Mouse (Mus musculus): ENCODE results near the gene Ccr8.

Gene Ccr8

DNA sequence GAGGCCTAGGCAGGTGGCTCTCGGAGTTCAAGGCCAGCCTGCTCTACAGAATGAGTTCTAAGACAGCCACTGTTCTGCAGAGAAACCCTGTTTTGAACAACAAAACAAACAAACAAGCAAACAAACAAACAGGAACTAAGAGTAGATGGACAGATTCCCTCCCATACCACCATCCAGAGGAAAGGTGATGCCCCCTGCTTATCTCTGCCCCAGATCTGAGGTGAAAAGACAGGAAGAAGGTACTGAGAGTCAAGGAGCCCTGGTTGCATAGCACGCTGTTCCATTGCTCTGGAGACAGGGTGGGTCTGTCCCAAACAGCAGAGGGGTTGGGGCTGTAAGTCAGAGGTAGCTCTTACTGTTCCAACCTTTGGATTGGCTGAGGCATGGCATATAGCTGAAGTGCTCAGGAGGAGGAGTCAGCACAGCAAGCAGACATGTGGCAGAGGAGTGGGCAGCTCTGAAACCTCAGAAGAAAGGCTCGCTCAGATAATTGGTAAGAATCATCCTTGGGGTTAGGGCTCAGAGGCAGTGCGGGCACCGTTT, at the start of gene Ccr8:
Ccr8 (plus strand) TSS at position 419 of the 543 bp plus-strand sequence.
- no peak for DNase-seq (ENCODE audit: low spot score)

DNA sequence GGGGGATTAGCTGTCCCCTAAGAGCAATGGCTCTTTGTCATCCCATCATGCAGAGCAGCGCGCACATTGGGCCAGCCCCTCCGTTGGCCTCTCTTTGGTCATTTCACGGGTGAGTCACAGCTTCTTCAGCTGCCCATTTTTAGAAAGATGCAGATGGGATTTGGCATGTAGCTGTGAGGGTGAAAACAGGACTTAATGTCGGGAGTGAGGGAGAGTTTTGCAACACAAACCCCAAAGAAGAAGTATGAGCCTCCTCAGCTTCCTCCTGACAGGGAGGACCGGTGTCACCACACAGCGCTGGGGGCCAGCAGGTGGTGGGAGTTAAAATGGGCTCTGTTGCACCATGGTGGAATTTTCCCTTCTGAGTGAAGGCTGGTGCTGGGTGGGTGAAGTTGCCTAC, 48.8 kb upstream of the Ccr8 start:
- no peak for DNase-seq (ENCODE audit: low spot score)

DNA sequence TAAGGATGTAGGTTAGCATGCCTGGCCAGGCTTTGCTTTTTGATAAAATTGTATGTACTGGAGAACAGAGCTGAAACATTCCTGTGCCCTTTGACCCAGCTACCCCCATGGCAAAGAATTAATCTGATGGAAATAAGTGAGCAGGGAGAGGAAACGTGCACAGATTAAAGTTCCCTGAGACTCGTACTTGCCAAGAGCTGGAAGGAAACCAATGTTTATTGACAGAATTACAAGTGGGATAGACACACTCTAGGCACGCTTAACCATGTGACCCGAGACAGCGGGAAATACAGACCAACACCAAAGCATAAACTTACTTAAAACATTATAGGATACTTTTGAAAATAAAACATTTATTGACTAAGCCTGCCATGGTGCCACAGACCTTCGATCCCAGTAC, 43.4 kb upstream of the Ccr8 start:
- no peak for DNase-seq (ENCODE audit: low spot score)

DNA sequence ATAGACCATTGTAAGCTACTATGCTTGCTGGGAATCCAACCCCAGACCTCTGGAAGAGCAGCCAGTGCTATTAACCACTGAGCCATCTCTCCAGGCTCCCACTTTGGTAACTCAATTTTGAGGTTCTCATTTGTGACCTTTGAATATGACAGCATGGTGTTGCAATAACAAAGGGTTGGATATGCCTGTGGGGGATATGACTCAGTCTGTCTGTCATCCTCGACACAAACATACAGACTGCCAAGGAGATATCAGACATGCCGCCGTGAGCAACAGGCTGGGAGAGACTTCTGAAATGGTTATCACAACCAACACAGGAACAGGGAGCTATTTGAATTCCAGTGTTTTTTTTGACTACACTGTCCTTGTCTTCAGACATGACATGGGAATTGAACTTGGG, 42.5 kb upstream of the Ccr8 start:
- no peak for DNase-seq (ENCODE audit: low spot score)

GRCm38 (mm10) chr9:120054545-120055277, 37.2 kb upstream of the Ccr8 start:
- no peak for DNase-seq (ENCODE audit: low spot score)

GRCm38 (mm10) chr9:120056201-120056600, 35.7 kb upstream of the Ccr8 start:
- DNase-seq (ENCODE audit: low spot score) = no peak

- no peak for DNase-seq (ENCODE audit: low spot score)
Observed at GRCm38 (mm10) chr9:120058730-120059129, 33.2 kb upstream of the Ccr8 start.

GRCm38 (mm10) chr9:120064317-120064716, 27.6 kb upstream of the Ccr8 start:
- no peak for DNase-seq (ENCODE audit: low spot score)

GRCm38 (mm10) chr9:120067609-120068008, 24.3 kb upstream of the Ccr8 start:
- DNase-seq (ENCODE audit: low spot score) = no peak

- no peak for DNase-seq (ENCODE audit: low spot score)
Observed at GRCm38 (mm10) chr9:120068047-120068446, 23.9 kb upstream of the Ccr8 start.

- no peak for DNase-seq (ENCODE audit: low spot score)
Observed at GRCm38 (mm10) chr9:120069779-120070178, 22.1 kb upstream of the Ccr8 start, which contains the start of gene Cx3cr1. Gene Cx3cr1, minus strand, starts transcription at chr9:120069879.

- DNase-seq (ENCODE audit: low spot score) = no peak
Observed at GRCm38 (mm10) chr9:120071251-120071650, 20.7 kb upstream of the Ccr8 start.

- DNase-seq (ENCODE audit: low spot score) = peak; percentile 86
Observed at GRCm38 (mm10) chr9:120073169-120073568, 18.7 kb upstream of the Ccr8 start.

- DNase-seq (ENCODE audit: low spot score) = no peak
Observed at GRCm38 (mm10) chr9:120074516-120074915, 17.4 kb upstream of the Ccr8 start.

- no peak for DNase-seq (ENCODE audit: low spot score)
Observed at GRCm38 (mm10) chr9:120078241-120078640, 13.7 kb upstream of the Ccr8 start.

DNA sequence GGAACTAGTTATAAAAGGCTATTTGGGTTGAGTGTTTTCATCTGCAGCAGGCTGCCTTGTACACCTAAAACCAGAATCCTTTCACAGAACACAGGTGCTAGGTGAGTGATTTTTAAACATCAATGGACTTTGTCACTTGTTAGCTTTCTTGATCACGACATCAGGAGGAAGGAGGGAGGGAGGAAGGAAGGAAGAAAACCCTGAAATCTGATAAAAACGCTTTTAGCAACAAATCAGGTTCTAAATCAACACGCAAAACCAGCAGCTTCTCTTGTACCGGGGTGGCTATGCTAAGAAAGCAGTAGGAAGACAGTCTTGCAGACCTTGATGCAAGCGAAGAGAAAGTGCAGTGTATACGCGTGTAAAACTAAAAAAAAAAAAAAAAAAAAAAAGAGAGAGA, 12.0 kb upstream of the Ccr8 start:
- DNase-seq (ENCODE audit: low spot score) = no peak

GRCm38 (mm10) chr9:120080546-120081108, 11.3 kb upstream of the Ccr8 start:
- no peak for DNase-seq (ENCODE audit: low spot score)

- no peak for DNase-seq (ENCODE audit: low spot score)
Observed at GRCm38 (mm10) chr9:120081247-120081646, 10.7 kb upstream of the Ccr8 start.

GRCm38 (mm10) chr9:120081967-120082366, 9.9 kb upstream of the Ccr8 start:
- DNase-seq (ENCODE audit: low spot score) = no peak

DNA sequence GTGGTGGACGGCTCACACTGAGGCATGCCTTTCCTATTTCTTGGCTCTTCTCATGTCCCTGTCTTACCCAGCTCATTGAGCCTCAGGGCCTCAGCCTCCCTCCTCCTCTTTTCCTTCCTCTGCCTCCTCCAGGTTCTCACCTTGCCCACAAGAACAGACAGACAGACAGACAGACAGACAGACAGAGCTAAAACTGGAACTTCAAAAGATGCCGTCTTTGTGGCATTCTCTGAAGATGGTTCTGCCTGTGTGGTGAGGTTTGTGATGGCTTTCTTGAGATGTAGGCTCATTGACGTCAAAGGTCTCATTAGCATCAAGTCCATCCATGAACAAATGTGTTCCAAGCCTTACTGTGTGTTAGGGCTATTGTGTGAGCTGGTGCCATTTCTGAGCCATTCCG, 9.2 kb upstream of the Ccr8 start:
- DNase-seq (ENCODE audit: low spot score) = no peak

DNA sequence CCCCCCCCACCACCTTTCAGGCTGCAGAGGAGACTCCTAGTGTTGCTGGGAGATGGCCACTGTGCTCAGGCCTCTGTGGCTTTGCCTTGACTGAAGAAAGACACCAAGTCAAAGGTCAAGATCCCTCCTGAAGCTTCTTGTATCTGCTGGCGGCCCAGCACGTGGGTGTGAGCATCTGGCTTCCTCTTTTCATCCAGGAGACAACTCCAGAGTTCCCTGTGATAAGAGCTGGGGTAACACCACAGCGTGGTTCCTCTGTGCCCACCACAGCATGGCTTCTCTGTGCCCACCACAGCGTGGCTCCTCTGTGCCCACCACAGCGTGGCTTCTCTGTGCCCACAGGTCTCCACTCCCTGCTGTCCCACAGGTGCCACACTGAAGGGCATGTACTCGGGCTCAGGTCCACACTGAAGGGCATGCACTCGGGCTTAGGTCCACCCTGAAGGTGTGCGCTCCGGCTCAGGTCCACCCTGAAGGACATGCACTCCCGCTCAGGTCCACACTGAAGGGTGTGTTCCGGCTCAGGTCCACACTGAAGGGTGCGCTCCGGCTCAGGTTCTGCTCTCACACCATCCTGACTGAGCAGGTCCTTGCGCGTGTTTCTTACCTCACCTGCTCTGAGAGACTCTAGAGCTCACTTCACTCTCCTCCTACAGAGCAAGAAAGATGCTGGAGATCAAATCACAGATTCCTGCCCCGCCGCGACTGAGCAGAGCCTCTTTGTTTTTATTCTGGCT, 8.6 kb upstream of the Ccr8 start:
- no peak for DNase-seq (ENCODE audit: low spot score)

- no peak for DNase-seq (ENCODE audit: low spot score)
Observed at GRCm38 (mm10) chr9:120084406-120084805, 7.5 kb upstream of the Ccr8 start.

DNA sequence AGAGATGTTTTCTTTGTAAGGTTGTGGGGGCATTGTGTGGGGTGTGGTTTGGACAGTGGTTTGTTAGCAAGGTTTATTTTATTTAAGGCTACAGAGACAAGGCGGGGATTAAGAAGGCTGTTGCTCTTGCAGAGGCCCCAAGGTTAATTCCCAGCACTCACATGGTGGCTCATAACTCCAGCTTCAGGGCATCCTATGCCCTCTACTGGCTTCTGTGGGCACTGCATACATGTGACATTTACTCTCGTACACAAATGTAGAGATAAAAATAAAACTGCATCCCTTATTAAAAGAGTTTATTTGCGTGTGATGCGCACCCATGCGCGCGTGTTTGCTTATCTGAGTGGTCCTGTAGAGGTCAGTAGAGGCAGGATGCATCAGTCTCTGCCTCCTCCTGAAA, 2.8 kb upstream of the Ccr8 start:
- DNase-seq (ENCODE audit: low spot score) = no peak

Measured in ovary, postnatal 14 days (tissue).